Mouse (Mus musculus): Measurements from ENCODE around the gene Mlc1. TPM values are rescaled to one million over a fixed set of nuclear protein-coding genes. Genes with fewer than 3 reads are reported as not detected.

Mlc1 gene
- polyA plus RNA-seq, 1 experiment from 2014 or later: 0.05 TPM

DNA sequence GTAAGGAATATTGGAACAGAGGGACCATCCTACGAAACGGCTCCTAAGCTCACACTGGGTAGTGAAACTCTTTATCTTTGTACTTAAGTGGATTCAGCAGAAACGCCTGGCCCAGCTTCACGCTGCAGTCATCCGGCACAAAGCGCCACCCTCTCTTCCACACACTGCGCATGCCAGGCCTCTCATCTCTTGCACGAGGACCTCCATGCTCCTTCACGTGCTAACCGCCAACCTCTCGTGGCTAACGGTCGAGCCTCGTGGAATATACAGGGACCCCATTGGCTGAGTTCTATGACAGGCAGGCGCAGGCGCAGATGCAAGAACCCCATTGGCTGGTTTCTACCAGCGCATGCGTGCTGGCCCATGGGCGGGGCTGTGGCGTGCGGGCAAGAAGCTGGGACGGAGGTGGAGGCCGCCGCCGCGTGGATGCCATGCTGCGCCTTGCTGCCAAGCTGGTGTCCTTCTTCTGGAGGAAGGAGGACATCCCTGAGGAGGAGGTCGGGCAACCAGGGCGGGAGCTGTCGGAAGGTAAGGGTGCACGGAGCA is 3.8 kb upstream of the Mlc1 start, which contains the start of gene Mov10l1:
Mov10l1 (plus strand) TSS at position 376 of the 546 bp plus-strand sequence.
- H3K4me3 ChIP-seq: no peak within 1 kb of the TSS
- H3K4me1 ChIP-seq: no peaks in the 10 kb centered on the region
- H3K36me3 ChIP-seq: no peaks in the 10 kb centered on the region
- ATAC-seq (ENCODE audit: extremely low read depth, insufficient number of reproducible peaks, low FRiP score, low TSS enrichment): no peak
- 80% methylated on average over 31 of the region's 31 CpGs for WGBS
- no peak within 1 kb of the TSS for H3K9ac ChIP-seq
- no peak within 1 kb of the TSS for H3K4me2 ChIP-seq
- no peaks in the 10 kb centered on the region for H3K9me3 ChIP-seq
- no peak within 1 kb of the TSS for H3K27ac ChIP-seq (replicated peaks)
- no peaks in the 10 kb centered on the region for H3K27me3 ChIP-seq (replicated peaks)

DNA sequence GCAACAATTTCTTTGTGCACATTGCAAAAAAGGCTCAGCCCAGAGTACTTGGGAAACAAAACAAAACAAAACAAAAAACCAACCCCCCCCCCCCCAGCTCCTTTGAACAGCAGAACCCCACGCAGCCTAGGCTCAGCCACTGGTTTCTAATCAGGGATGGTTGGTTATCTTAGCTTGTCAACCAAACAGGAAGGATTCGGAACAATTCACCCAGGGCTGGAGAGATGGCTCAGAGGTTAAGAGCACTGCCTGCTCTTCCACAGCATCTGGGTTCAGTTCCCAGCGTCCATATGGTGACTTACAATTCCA is 285 bp upstream of the Mlc1 start:
- Histone ChIP-seq H3K27me3 (replicated peaks) (no peaks in the 10 kb centered on the region), H3K27ac (replicated peaks) (no peak overlapping the region), H3K9me3 (no peaks in the 10 kb centered on the region), H3K36me3 (no peaks in the 10 kb centered on the region), H3K4me3 (no peak overlapping the region), H3K4me1 (no peaks in the 10 kb centered on the region), H3K9ac (no peak overlapping the region), H3K4me2 (no peak overlapping the region)
- 47% methylated on average over 3 of the region's 3 CpGs for WGBS
- ATAC-seq (ENCODE audit: extremely low read depth, insufficient number of reproducible peaks, low FRiP score, low TSS enrichment): no peak

DNA sequence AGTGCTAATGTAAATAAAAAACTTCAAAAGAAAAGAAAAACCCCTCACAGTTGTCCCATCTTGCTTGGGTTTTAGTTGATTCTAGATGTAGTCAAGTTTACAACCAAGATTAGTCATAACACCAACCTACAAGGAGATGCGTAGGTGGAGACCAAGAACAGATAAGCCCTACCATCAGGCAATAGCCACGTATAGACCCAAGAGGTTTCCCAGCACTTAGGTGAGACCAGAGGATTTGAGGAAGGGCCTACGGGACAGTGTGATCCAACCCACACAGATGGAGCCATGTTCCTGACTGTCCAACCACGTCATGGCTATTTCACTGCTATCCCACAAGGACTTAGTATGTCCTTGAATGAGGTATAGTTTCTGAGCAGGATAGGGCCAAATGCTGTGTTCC is 6.5 kb downstream of the Mlc1 start:
- no peaks in the 10 kb centered on the region for H3K9me3 ChIP-seq
- no peak overlapping the region for H3K9ac ChIP-seq
- H3K4me1 ChIP-seq: no peaks in the 10 kb centered on the region
- no peak for ATAC-seq (ENCODE audit: extremely low read depth, insufficient number of reproducible peaks, low FRiP score, low TSS enrichment)
- no peak overlapping the region for H3K4me3 ChIP-seq
- WGBS: 79% methylated on average over 4 of the region's 4 CpGs
- H3K27me3 ChIP-seq (replicated peaks): no peaks in the 10 kb centered on the region
- no peaks in the 10 kb centered on the region for H3K36me3 ChIP-seq
- no peak overlapping the region for H3K4me2 ChIP-seq
- no peak overlapping the region for H3K27ac ChIP-seq (replicated peaks)

DNA sequence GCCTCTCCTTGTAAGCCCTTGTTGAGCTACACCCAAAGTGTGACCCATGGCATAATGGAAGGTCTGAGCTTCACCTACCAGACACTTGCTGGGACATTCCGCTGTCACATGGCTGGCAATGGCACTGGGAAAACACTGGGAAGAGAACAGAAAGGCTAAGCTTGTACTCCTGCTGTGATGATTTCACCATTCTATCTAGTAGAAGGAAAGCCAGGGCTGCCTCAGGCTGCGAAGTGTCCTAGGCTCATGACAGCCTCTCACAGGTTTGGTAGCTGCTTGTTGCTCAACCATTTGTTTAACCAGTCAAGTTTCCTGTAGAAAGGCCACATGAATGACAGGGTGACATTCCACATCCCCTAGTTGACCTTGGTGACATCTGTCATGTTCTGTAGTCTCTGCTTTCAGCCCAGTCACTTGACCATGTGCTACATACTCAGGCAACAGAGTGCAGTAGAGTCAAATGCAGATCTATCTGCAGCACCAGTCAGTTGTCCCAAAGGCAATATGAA is 14.7 kb downstream of the Mlc1 start:
- H3K36me3 ChIP-seq: no peaks in the 10 kb centered on the region
- no peak overlapping the region for H3K4me3 ChIP-seq
- no peak overlapping the region for H3K9ac ChIP-seq
- no peak for ATAC-seq (ENCODE audit: extremely low read depth, insufficient number of reproducible peaks, low FRiP score, low TSS enrichment)
- no peaks in the 10 kb centered on the region for H3K4me1 ChIP-seq
- H3K9me3 ChIP-seq: no peaks in the 10 kb centered on the region
- no peak overlapping the region for H3K27ac ChIP-seq (replicated peaks)
- WGBS: 88% methylated on average over 2 of the region's 2 CpGs
- H3K27me3 ChIP-seq (replicated peaks): no peaks in the 10 kb centered on the region
- H3K4me2 ChIP-seq: no peak overlapping the region

DNA sequence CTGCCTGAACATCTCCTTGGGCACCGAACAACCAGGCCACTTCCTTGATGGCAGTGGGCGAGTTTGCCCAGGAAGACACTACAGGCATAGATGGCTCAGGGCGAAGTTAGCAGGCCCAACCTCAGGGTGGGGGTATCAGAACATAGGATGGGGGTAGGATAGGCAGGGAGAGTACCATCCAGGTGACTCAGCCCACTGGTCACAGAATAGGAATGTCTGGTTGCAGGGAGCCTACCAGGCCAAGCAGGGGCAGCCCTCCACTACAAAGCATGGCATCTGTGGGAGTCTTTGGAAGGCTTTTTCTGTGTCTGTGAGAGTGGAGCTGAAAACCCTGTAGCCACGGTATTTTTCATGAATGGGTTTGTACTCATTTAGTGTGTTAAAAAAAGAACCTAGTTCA is 21.3 kb downstream of the Mlc1 start:
- WGBS: 73% methylated on average over 4 of the region's 4 CpGs
- ATAC-seq (ENCODE audit: extremely low read depth, insufficient number of reproducible peaks, low FRiP score, low TSS enrichment): no peak

DNA sequence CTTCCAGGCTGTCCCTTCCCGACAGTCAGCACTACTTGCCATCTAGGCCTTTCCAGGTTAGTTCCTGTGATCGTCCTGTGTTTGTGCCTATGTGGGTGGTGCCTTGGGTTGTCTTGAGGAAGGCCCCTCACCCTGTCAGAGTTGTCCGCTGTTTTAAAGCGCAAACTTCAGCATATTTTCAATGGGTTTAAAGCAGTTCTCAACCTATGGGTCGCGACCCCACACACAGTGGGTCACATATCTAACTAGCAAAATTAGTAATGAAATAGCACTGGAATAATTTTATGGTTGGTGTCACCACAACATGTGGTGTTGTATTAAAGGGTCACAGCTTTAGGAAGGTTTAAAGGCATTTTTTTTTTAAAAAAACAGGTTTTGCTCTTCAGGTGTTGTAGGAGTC is 23.5 kb downstream of the Mlc1 start:
- Histone ChIP-seq H3K4me2 (no peak overlapping the region), H3K9ac (no peak overlapping the region), H3K27me3 (replicated peaks) (peaks cover 52% of the 10 kb centered on the region), H3K4me3 (no peak overlapping the region), H3K36me3 (no peaks in the 10 kb centered on the region), H3K9me3 (no peaks in the 10 kb centered on the region), H3K27ac (replicated peaks) (no peak overlapping the region), H3K4me1 (peaks cover 5% of the 10 kb centered on the region)
- ATAC-seq (ENCODE audit: extremely low read depth, insufficient number of reproducible peaks, low FRiP score, low TSS enrichment): no peak
- WGBS: 84% methylated on average over 6 of the region's 6 CpGs

More for the DNA sequence above, 21.3 kb downstream of the Mlc1 start:
- peaks cover 50% of the 10 kb centered on the region for H3K27me3 ChIP-seq (replicated peaks)
- H3K36me3 ChIP-seq: no peaks in the 10 kb centered on the region
- no peak overlapping the region for H3K27ac ChIP-seq (replicated peaks)
- no peaks in the 10 kb centered on the region for H3K9me3 ChIP-seq
- peaks cover 5% of the 10 kb centered on the region for H3K4me1 ChIP-seq
- no peak overlapping the region for H3K9ac ChIP-seq
- no peak overlapping the region for H3K4me2 ChIP-seq
- no peak overlapping the region for H3K4me3 ChIP-seq

DNA sequence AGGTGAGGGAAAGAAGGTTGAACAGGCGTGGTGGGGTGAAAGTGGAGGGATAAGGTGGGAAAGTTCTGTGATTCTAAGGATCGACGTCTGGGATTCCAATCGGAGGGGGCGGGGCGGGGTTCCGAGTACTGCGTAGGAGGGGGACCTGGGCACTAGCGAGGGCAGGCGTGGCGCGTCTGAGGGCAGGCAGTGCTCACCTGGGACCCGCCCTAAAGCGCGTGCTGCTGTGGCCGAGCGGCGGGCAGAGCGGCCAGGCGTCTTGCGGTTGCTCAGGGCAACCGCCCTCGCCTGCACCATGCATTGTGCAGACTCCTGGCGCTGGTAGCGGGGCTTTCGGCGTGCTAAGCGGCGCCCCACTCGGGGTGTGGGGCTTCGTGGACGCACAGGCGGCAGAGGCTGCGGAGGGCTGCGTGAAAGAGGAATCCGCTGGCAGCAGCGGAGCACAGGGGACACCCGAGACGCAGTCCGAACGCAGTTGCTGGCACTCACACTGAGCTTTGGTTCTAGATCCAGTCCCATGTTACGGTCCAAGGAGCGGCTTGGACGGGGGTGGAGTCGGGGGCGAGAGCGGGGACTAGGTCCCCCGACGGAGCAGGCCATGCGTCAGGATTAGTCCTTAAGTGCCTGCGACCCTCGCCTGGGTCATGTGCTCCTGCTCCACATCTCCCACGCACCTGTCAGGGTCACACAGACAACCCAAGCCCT is 24.3 kb downstream of the Mlc1 start, which contains the start of gene Ttll8:
Ttll8 (minus strand) TSS at position 51 of the 705 bp plus-strand sequence.
- Histone ChIP-seq H3K27me3 (replicated peaks) (peaks cover 52% of the 10 kb centered on the region), H3K9ac (peak within 1 kb of the TSS; percentile 77), H3K36me3 (no peaks in the 10 kb centered on the region), H3K9me3 (no peaks in the 10 kb centered on the region), H3K27ac (replicated peaks) (no peak within 1 kb of the TSS), H3K4me2 (peak within 1 kb of the TSS; percentile 84), H3K4me1 (peaks cover 5% of the 10 kb centered on the region), H3K4me3 (peak within 1 kb of the TSS; percentile 55)
- WGBS: 4% methylated on average over 53 of the region's 53 CpGs
- no peak for ATAC-seq (ENCODE audit: extremely low read depth, insufficient number of reproducible peaks, low FRiP score, low TSS enrichment)

DNA sequence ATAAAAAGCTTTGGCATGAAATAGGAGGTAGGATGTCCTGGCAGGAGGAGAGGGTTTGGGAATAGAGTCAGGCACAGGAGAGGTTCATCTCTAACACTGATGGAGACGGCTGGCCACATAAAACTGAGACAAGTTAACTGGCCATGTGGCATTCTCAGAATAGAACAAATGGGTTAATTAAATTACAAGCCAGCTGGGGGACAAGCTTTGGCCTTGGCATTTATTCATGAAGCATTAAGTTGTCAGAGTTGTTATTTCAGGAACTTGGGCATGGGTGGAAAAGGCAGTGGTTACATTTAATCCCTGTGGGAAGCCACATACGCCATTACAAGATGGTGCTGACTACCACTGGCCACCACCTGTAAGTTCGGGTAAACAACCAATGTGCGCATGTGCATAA is 27.6 kb downstream of the Mlc1 start:
- Histone ChIP-seq H3K36me3 (no peaks in the 10 kb centered on the region), H3K27ac (replicated peaks) (no peak overlapping the region), H3K9ac (no peak overlapping the region), H3K4me3 (no peak overlapping the region), H3K4me2 (no peak overlapping the region), H3K9me3 (no peaks in the 10 kb centered on the region), H3K27me3 (replicated peaks) (peaks cover 38% of the 10 kb centered on the region), H3K4me1 (peaks cover 5% of the 10 kb centered on the region)
- WGBS: 80% methylated on average over 4 of the region's 4 CpGs
- no peak for ATAC-seq (ENCODE audit: extremely low read depth, insufficient number of reproducible peaks, low FRiP score, low TSS enrichment)

DNA sequence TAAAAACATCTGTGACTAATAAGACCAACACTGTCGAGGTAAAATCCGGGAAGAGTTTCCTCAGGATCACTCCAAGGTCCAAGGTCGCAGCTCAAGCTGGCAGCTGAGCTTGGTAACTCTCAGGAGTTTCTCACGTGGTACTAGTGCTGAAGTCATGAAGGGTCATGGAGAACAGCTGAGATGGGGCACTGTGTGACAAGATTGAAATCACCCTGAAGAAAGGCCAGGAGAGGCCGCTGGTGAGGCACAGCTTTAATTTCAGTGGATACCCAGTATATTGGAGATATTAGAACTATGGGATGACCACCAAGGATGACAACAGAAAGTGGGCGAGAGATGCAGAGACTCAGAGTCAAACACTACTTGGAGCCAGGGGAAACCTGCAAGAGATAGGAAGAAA is 32.0 kb downstream of the Mlc1 start:
- 50% methylated on average over 6 of the region's 6 CpGs for WGBS
- ATAC-seq (ENCODE audit: extremely low read depth, insufficient number of reproducible peaks, low FRiP score, low TSS enrichment): no peak
- no peak overlapping the region for H3K4me3 ChIP-seq
- H3K9ac ChIP-seq: no peak overlapping the region
- no peaks in the 10 kb centered on the region for H3K27me3 ChIP-seq (replicated peaks)
- H3K9me3 ChIP-seq: no peaks in the 10 kb centered on the region
- peaks cover 14% of the 10 kb centered on the region for H3K4me1 ChIP-seq
- no peak overlapping the region for H3K4me2 ChIP-seq
- H3K27ac ChIP-seq (replicated peaks): no peak overlapping the region
- H3K36me3 ChIP-seq: no peaks in the 10 kb centered on the region

DNA sequence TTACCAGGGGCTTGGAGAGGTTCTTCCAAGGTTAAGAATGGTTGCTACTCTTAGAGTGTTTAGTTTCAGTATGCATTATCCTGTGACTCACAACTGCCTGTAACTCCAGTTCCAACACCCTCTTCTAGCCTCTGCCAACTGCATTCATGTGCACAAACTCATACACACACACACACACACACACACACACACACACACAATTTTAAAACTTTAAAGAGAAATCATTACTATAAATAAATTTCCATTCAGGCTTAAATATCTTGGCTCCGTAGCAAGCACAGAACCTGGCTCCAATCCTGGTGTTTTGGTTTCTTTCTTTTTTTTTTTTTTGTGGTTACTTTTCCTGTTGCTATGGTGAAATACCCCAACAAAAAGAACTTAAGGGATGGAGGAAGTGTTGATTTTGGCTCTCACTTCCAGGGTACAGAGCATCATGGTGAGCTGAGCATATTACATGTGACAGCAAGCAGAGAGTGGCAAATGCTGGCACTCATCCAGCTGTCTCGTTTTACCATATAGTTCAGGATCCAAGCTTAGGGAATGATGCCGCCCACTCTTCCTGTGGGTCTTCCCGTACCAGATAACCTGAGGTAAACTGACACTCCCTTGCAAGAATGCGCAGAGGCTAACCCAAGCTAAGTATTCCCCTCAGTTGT is 34.8 kb downstream of the Mlc1 start:
- Histone ChIP-seq H3K4me2 (no peak overlapping the region), H3K36me3 (no peaks in the 10 kb centered on the region), H3K27ac (replicated peaks) (0 out of 2 replicates have a peak overlapping the region, but pooled peaks have one; percentile 70), H3K27me3 (replicated peaks) (no peaks in the 10 kb centered on the region), H3K9me3 (no peaks in the 10 kb centered on the region), H3K4me1 (peaks cover 14% of the 10 kb centered on the region), H3K9ac (no peak overlapping the region), H3K4me3 (no peak overlapping the region)
- ATAC-seq (ENCODE audit: extremely low read depth, insufficient number of reproducible peaks, low FRiP score, low TSS enrichment): no peak
- WGBS: 67% methylated on average over 5 of the region's 5 CpGs

DNA sequence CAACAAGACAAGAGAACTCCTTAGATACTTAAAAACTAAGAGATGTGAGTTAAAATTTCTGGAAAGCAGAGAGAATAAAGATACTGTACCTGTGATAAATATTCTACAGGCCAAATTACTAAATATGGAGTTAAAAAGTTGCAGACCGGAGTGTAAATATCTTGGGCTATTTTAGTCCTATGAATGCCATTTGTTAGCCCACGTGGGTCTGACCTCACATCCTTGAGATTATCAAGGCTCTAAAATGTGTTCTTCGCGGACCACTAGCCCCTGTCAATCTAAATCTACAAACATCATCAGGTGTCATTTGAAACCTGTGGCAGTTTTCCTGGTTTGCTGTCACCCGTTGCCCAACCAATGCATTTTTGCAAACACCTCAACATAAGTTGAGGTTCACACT is 36.0 kb downstream of the Mlc1 start:
- Histone ChIP-seq H3K27ac (replicated peaks) (peak overlapping the region; percentile 70), H3K27me3 (replicated peaks) (no peaks in the 10 kb centered on the region), H3K9ac (no peak overlapping the region), H3K9me3 (no peaks in the 10 kb centered on the region), H3K4me1 (peaks cover 14% of the 10 kb centered on the region), H3K4me2 (no peak overlapping the region), H3K36me3 (no peaks in the 10 kb centered on the region), H3K4me3 (no peak overlapping the region)
- WGBS: 34% methylated on average over 5 of the region's 5 CpGs
- no peak for ATAC-seq (ENCODE audit: extremely low read depth, insufficient number of reproducible peaks, low FRiP score, low TSS enrichment)

Measured in heart, embryonic 13.5 days (tissue).